Mouse (Mus musculus): Measurements from ENCODE around the gene Enthd1. TPM values are rescaled to one million over a fixed set of nuclear protein-coding genes. Genes with fewer than 3 reads are reported as not detected.

The Enthd1 gene
- polyA plus RNA-seq, 1 experiment, result not detected

- Histone ChIP-seq H3K36me3 (replicated peaks; ENCODE audit: low read length) (no peaks in the 10 kb centered on the region), H3K27me3 (replicated peaks) (peaks cover 60% of the 10 kb centered on the region), H3K4me3 (replicated peaks) (no peak overlapping the region), H3K9me3 (peaks cover 19% of the 10 kb centered on the region), H3K4me1 (no peaks in the 10 kb centered on the region)
- no peak for TF ChIP-seq GATA1 (IDR thresholded peaks at IDR 0.05; ENCODE audit: borderline replicate concordance, low read length)
- no peak for TF ChIP-seq FLI1 (IDR thresholded peaks at IDR 0.05; ENCODE audit: low read length)
Measured at GRCm38 (mm10) chr15:80407873-80408272, 157.1 kb downstream of the Enthd1 start.

Other genes starting within 250 kb of the Enthd1 start
- gene Grap2, start 7.4 kb upstream of the Enthd1 start, polyA plus RNA-seq (2012; ENCODE audit: insufficient read depth, low replicate concordance), result 136 and 290 TPM in 2 replicates
- gene Fam83f, start 106.7 kb upstream of the Enthd1 start, polyA plus RNA-seq (2012; ENCODE audit: insufficient read depth, low replicate concordance), result 0.64 and 1.1 TPM in 2 replicates
- 19.3 and 32.0 TPM in 2 replicates for gene Tnrc6b, start 146.2 kb upstream of the Enthd1 start, polyA plus RNA-seq (2012; ENCODE audit: insufficient read depth, low replicate concordance)